In genomic region chr6:17750957-17751356, GRCm38 (mm10) we compare ENCODE assay signal across 1 mouse cellular context.
TF ChIP-seq lines count a peak whose summit lies in the region.

No protein-coding gene starts in this region.

TF ChIP-seq in MEL, 35 proteins besides CTCF, POLR2A, EP300 and RAD21 (continued from another document):
- no peak for TF ChIP-seq GABPA (IDR thresholded peaks at IDR 0.05; ENCODE audit: low read depth, low read length)
- TF ChIP-seq ZNF384 (IDR thresholded peaks at IDR 0.05; ENCODE audit: low read depth, low read length) = peak; percentile 72
- TF ChIP-seq SIN3A (IDR thresholded peaks at IDR 0.05; ENCODE audit: low read length) = peak; percentile 32; the same call in 1 of the 2 replicates
- TF ChIP-seq USF1 (IDR thresholded peaks at IDR 0.05; ENCODE audit: low read depth, low read length) = no peak
